8 mouse cellular contexts compared by ENCODE assay signal in genomic region chr4:125590241-125590919, GRCm38 (mm10).
DNase-seq lines count a peak whose midpoint lies in the region; ATAC-seq lines count a peak whose summit lies in the region.
"Had no signal": no experiment of that assay in that cellular context is flagged by ENCODE, and none has a peak within 500 bp of the region (broad histone marks: within the 10 kb centered on the region; RNA-seq: fewer than 3 reads in every experiment).

No protein-coding gene starts in this region.

- 0 out of 2 replicates have a peak, but pooled peaks have one; percentile 37 for ATAC-seq in embryonic facial prominence, embryonic 14.5 days (ENCODE audit: low read depth)
- peak; percentile 56; the same call in 1 of the 2 replicates for ATAC-seq in limb, embryonic 12.5 days (ENCODE audit: insufficient number of reproducible peaks, insufficient read depth, low FRiP score, low TSS enrichment, low read depth)

- intact Hi-C loops in left cerebral cortex, postnatal 36 days (cut with DNase I) = no loop called here

- 14% methylated on average over 14 of the region's 14 CpGs for WGBS in embryonic facial prominence, embryonic 14.5 days
- 3% methylated on average over 14 of the region's 14 CpGs for WGBS in limb, embryonic 12.5 days

- H3K27ac ChIP-seq in embryonic facial prominence, embryonic 14.5 days (replicated peaks; ENCODE audit: low read depth, low read length) = no peak overlapping the region
- no peak overlapping the region for H3K27ac ChIP-seq in limb, embryonic 12.5 days
- H3K27ac ChIP-seq: liver, embryonic 15.5 days had no signal

- no peaks in the 10 kb centered on the region for H3K9me3 ChIP-seq in embryonic facial prominence, embryonic 14.5 days (ENCODE audit: control insufficient read depth, low read length)
- H3K9me3 ChIP-seq in limb, embryonic 12.5 days = no peaks in the 10 kb centered on the region
- H3K9me3 ChIP-seq: liver, embryonic 15.5 days had no signal

- H3K9ac ChIP-seq in embryonic facial prominence, embryonic 14.5 days (ENCODE audit: low read depth, low read length) = no peak overlapping the region
- no peak overlapping the region for H3K9ac ChIP-seq in limb, embryonic 12.5 days (replicated peaks)
- H3K9ac ChIP-seq: liver, embryonic 15.5 days had no signal

- peaks cover 22% of the 10 kb centered on the region for H3K27me3 ChIP-seq in embryonic facial prominence, embryonic 14.5 days (replicated peaks; ENCODE audit: control insufficient read depth, insufficient read depth, low read length)
- H3K27me3 ChIP-seq in limb, embryonic 12.5 days = peaks cover 82% of the 10 kb centered on the region
- H3K27me3 ChIP-seq: liver, embryonic 15.5 days had no signal

- peak; percentile 4 for DNase-seq in 3T3-L1 (ENCODE audit: low read depth, low spot score)
- DNase-seq in Muller cell, postnatal 12 days (ENCODE audit: inconsistent ontology term) = peak; percentile 72
- DNase-seq in embryonic facial prominence, embryonic 14.5 days (ENCODE audit: low spot score) = peak; percentile 58
- DNase-seq in ovary, postnatal 14 days (ENCODE audit: low spot score) = peak; percentile 54
- DNase-seq in frontal cortex, postnatal 25 days (ENCODE audit: low spot score in 2 of 2) = no peak
- no peak for DNase-seq in left cerebral cortex, postnatal 36 days (ENCODE audit: low spot score in 2 of 2)

- no peaks in the 10 kb centered on the region for H3K36me3 ChIP-seq in embryonic facial prominence, embryonic 14.5 days (ENCODE audit: control insufficient read depth, insufficient read depth, low read length)
- no peaks in the 10 kb centered on the region for H3K36me3 ChIP-seq in limb, embryonic 12.5 days
- H3K36me3 ChIP-seq: liver, embryonic 15.5 days had no signal

- H3K4me1 ChIP-seq in embryonic facial prominence, embryonic 14.5 days (ENCODE audit: control insufficient read depth, insufficient read depth, low read length) = peaks cover 6% of the 10 kb centered on the region; the same call in 1 of the 2 replicates
- peaks cover 52% of the 10 kb centered on the region for H3K4me1 ChIP-seq in limb, embryonic 12.5 days (replicated peaks)
- H3K4me1 ChIP-seq: liver, embryonic 15.5 days had no signal

- no peak overlapping the region for H3K4me3 ChIP-seq in embryonic facial prominence, embryonic 14.5 days (ENCODE audit: low read depth, low read length)
- H3K4me3 ChIP-seq in limb, embryonic 12.5 days (replicated peaks) = no peak overlapping the region
- H3K4me3 ChIP-seq: liver, embryonic 15.5 days had no signal

- H3K4me2 ChIP-seq in embryonic facial prominence, embryonic 14.5 days (ENCODE audit: low read depth, low read length) = no peak overlapping the region
- peak overlapping the region; percentile 1; the same call in 1 of the 2 replicates for H3K4me2 ChIP-seq in limb, embryonic 12.5 days
- H3K4me2 ChIP-seq: liver, embryonic 15.5 days had no signal

Comparison
In these comparisons a context has a peak if more than half of its experiments do, and no peak if none do; other contexts are left out.
1. DNase-seq: peak in 3T3-L1 (single experiment), Muller cell, postnatal 12 days (single experiment), embryonic facial prominence, embryonic 14.5 days (single experiment) and ovary, postnatal 14 days (single experiment); none in frontal cortex, postnatal 25 days (0 of 2) and left cerebral cortex, postnatal 36 days (0 of 2).